Mouse (Mus musculus) MEL (cell line): Measurements from ENCODE around the gene Pi16.

Source experiments
- CTCF ChIP-seq, 3 experiments: IDR thresholded peaks in 2 of 3; conservative IDR thresholded peaks in 1 of 3; 2 replicates each; pipeline ENCODE4 v1.5.1; 2011 to 2012; ENCODE audit warnings: low read length in 3 of 3, low read depth in 2 of 3, mild to moderate bottlenecking in 2 of 3, improper control_type of control experiment in 1 of 3, inconsistent platforms in 1 of 3, mixed read lengths in 1 of 3, moderate library complexity in 1 of 3; ENCODE audit not compliant: control insufficient read depth in 1 of 3, insufficient read depth in 1 of 3, poor library complexity in 1 of 3, severe bottlenecking in 1 of 3
- E2F4 ChIP-seq: IDR thresholded peaks from 2 replicates; pipeline ENCODE4 v1.6.1; 2011; ENCODE audit warnings: low read depth, low read length, improper control_type of control experiment, borderline replicate concordance
- EP300 ChIP-seq, 2 experiments: IDR thresholded peaks; 2 replicates each; pipeline ENCODE4 v1.6.1; 2011; ENCODE audit warnings: improper control_type of control experiment in 2 of 2, low read length in 2 of 2, low read depth in 1 of 2, mild to moderate bottlenecking in 1 of 2
- GABPA ChIP-seq: IDR thresholded peaks from 2 replicates; pipeline ENCODE4 v1.6.1; 2012; ENCODE audit warnings: low read depth, mild to moderate bottlenecking, inconsistent platforms, low read length, improper control_type of control experiment, moderate library complexity
- MAZ ChIP-seq: IDR thresholded peaks from 2 replicates; pipeline ENCODE4 v1.6.1; 2012; ENCODE audit warnings: low read depth, mild to moderate bottlenecking, inconsistent platforms, low read length, improper control_type of control experiment
- MYB ChIP-seq: IDR thresholded peaks from 2 replicates; pipeline ENCODE4 v1.6.1; 2011; ENCODE audit warnings: mild to moderate bottlenecking, low read depth, low read length, improper control_type of control experiment
- POLR2A ChIP-seq, 2 experiments: IDR thresholded peaks; 2 replicates each; pipeline ENCODE4 v1.6.1; 2011 to 2012; ENCODE audit warnings: low read length in 2 of 2, mild to moderate bottlenecking in 2 of 2, control low read depth in 1 of 2, improper control_type of control experiment in 1 of 2, low read depth in 1 of 2, moderate library complexity in 1 of 2; ENCODE audit not compliant: control insufficient read depth in 1 of 2, insufficient read depth in 1 of 2, poor library complexity in 1 of 2
- SIN3A ChIP-seq: IDR thresholded peaks from 2 replicates; pipeline ENCODE4 v1.6.1; 2012; ENCODE audit warnings: low read length, improper control_type of control experiment, inconsistent platforms
- TBP ChIP-seq: IDR thresholded peaks from 2 replicates; pipeline ENCODE4 v1.8.0; 2011; ENCODE audit warnings: low read depth, low read length, improper control_type of control experiment
- TCF12 ChIP-seq: IDR thresholded peaks from 2 replicates; pipeline ENCODE4 v1.6.1; 2014; ENCODE audit warnings: low read depth, mild to moderate bottlenecking, inconsistent platforms, low read length, improper control_type of control experiment, moderate library complexity
- USF2 ChIP-seq, 2 experiments: IDR thresholded peaks; 2 replicates each; pipeline ENCODE4 v1.6.1; 2011 to 2012; ENCODE audit warnings: improper control_type of control experiment in 2 of 2, low read length in 2 of 2, borderline replicate concordance in 1 of 2, inconsistent platforms in 1 of 2, low read depth in 1 of 2, mild to moderate bottlenecking in 1 of 2; ENCODE audit not compliant: insufficient read depth in 1 of 2
- ZMIZ1 ChIP-seq: IDR thresholded peaks from 2 replicates; pipeline ENCODE4 v1.6.1; 2012; ENCODE audit warnings: low read depth, mild to moderate bottlenecking, inconsistent platforms, low read length, improper control_type of control experiment, moderate library complexity

- TF ChIP-seq CTCF (IDR thresholded peaks at IDR 0.05 in 2 of 3, conservative IDR thresholded peaks at IDR 0.05 in 1 of 3; ENCODE audit: control insufficient read depth in 1 of 3, insufficient read depth in 1 of 3, low read depth in 2 of 3, low read length in 3 of 3, poor library complexity in 1 of 3, severe bottlenecking in 1 of 3) (no peak), TBP (no peak), TCF12 (no peak), EP300 (IDR thresholded peaks at IDR 0.05; ENCODE audit: low read depth in 1 of 2, low read length in 2 of 2) (no peak), GABPA (no peak), POLR2A (IDR thresholded peaks at IDR 0.05; ENCODE audit: control insufficient read depth in 1 of 2, insufficient read depth in 1 of 2, low read depth in 1 of 2, low read length in 2 of 2, poor library complexity in 1 of 2) (no peak), SIN3A (no peak), ZMIZ1 (no peak), MYB (no peak), MAZ (no peak), USF2 (IDR thresholded peaks at IDR 0.05; ENCODE audit: borderline replicate concordance in 1 of 2, insufficient read depth in 1 of 2, low read depth in 1 of 2, low read length in 2 of 2) (no peak), E2F4 (no peak)
Observed at GRCm38 (mm10) chr17:29273889-29274288, 43.6 kb upstream of the Pi16 start.
